17 mouse cellular contexts compared by ENCODE assay signal in genomic region chr16:54682815-54683214, GRCm38 (mm10).
DNase-seq lines count a peak whose midpoint lies in the region; ATAC-seq lines count a peak whose summit lies in the region.
"Had no signal": no experiment of that assay in that cellular context is flagged by ENCODE, and none has a peak within 500 bp of the region (broad histone marks: within the 10 kb centered on the region; RNA-seq: fewer than 3 reads in every experiment).

No protein-coding gene starts in this region.

- H3K27ac ChIP-seq in kidney, embryonic 15.5 days, result no peak overlapping the region
- H3K27ac ChIP-seq: embryonic facial prominence, embryonic 13.5 days; neural tube, embryonic 13.5 days had no signal

- intact Hi-C loops in left cerebral cortex, postnatal 36 days (cut with DNase I), result no loop called here

- no peaks in the 10 kb centered on the region for H3K36me3 ChIP-seq in kidney, embryonic 15.5 days
- H3K36me3 ChIP-seq: embryonic facial prominence, embryonic 13.5 days; heart, embryonic 12.5 days; neural tube, embryonic 13.5 days had no signal

- H3K9me3 ChIP-seq in kidney, embryonic 15.5 days (replicated peaks), result no peaks in the 10 kb centered on the region
- H3K9me3 ChIP-seq: embryonic facial prominence, embryonic 13.5 days; heart, embryonic 12.5 days; neural tube, embryonic 13.5 days had no signal

- no peak overlapping the region for H3K9ac ChIP-seq in kidney, embryonic 15.5 days
- H3K9ac ChIP-seq: embryonic facial prominence, embryonic 13.5 days; heart, embryonic 12.5 days; neural tube, embryonic 13.5 days had no signal

- H3K4me2 ChIP-seq in kidney, embryonic 15.5 days, result no peak overlapping the region
- H3K4me2 ChIP-seq: embryonic facial prominence, embryonic 13.5 days; heart, embryonic 12.5 days; neural tube, embryonic 13.5 days had no signal

- WGBS in kidney, embryonic 15.5 days, result 28% methylated on average over 4 of the region's 4 CpGs

- no peak overlapping the region for H3K4me3 ChIP-seq in kidney, embryonic 15.5 days (replicated peaks)
- H3K4me3 ChIP-seq: embryonic facial prominence, embryonic 13.5 days; heart, embryonic 12.5 days; neural tube, embryonic 13.5 days had no signal

- no peaks in the 10 kb centered on the region for H3K4me1 ChIP-seq in kidney, embryonic 15.5 days
- H3K4me1 ChIP-seq: embryonic facial prominence, embryonic 13.5 days; heart, embryonic 12.5 days; neural tube, embryonic 13.5 days had no signal

- ATAC-seq in kidney, embryonic 15.5 days (replicated peaks; ENCODE audit: low FRiP score), result peak; percentile 92
- ATAC-seq: inflammation-experienced regulatory T-cells, adult 6 months; midbrain, embryonic 16.5 days had no signal

- DNase-seq in kidney, adult 18-20 months, result no peak
- peak; percentile 32 for DNase-seq in embryo, embryonic 10 days (ENCODE audit: low spot score)
- DNase-seq in kidney, postnatal 10 days, result peak; percentile 5
- peak; percentile 25 to 41 for DNase-seq in urinary bladder, postnatal 36 days (ENCODE audit: low spot score in 2 of 2)
- DNase-seq in gastrocnemius, postnatal 25 days, result no peak
- no peak for DNase-seq in left cerebral cortex, postnatal 36 days (ENCODE audit: low spot score in 2 of 2)
- DNase-seq: adrenal gland, postnatal 14 days; cerebellum, postnatal 14 days; gastrocnemius, postnatal 36 days; heart, postnatal 36 days; lung, adult 2 months had no signal

- H3K27me3 ChIP-seq in kidney, embryonic 15.5 days, result no peaks in the 10 kb centered on the region
- H3K27me3 ChIP-seq: embryonic facial prominence, embryonic 13.5 days; heart, embryonic 12.5 days; neural tube, embryonic 13.5 days had no signal

Comparison
In these comparisons a context has a peak if more than half of its experiments do, and no peak if none do; other contexts are left out.
1. DNase-seq: peak in embryo, embryonic 10 days (single experiment), kidney, postnatal 10 days (single experiment) and urinary bladder, postnatal 36 days (2 of 2); none in kidney, adult 18-20 months (single experiment), gastrocnemius, postnatal 25 days (single experiment) and left cerebral cortex, postnatal 36 days (0 of 2).